Mouse (Mus musculus) liver, postnatal 0 days (tissue): Measurements from ENCODE around the gene Tstd1. TPM values are rescaled to one million over a fixed set of nuclear protein-coding genes. Genes with fewer than 3 reads are reported as not detected.

ENCODE experiments used
- ATAC-seq: fragments of 200-750 bp; cut with Nextera tagmentation; 2 replicates; pipeline ENCODE4 v1.8.0; 2017; ENCODE audit warnings: mild to moderate bottlenecking, moderate library complexity
- DNase-seq: peaks from one replicate; pipeline ENCODE4 v3.0.0-alpha.2; 2016
- H3K27ac ChIP-seq: fragments of 300-500 bp; sonication (generic); 2 replicates; pipeline ENCODE4 v1.5.1; 2014; ENCODE audit warnings: antibody characterized with exemption, moderate library complexity, mild to moderate bottlenecking, low read depth
- H3K27me3 ChIP-seq: fragments of 300-500 bp; sonication (generic); 2 replicates; pipeline ENCODE4 v1.6.1; 2014; ENCODE audit warnings: low read length, control low read depth, mixed read lengths; ENCODE audit not compliant: insufficient read depth
- H3K36me3 ChIP-seq: fragments of 300-500 bp; sonication (generic); replicated peaks from 2 replicates; pipeline ENCODE4 v1.6.1; 2014; ENCODE audit warnings: mild to moderate bottlenecking, control low read depth, low read length, moderate library complexity, mixed read lengths; ENCODE audit not compliant: insufficient read depth
- H3K4me1 ChIP-seq: fragments of 300-500 bp; sonication (generic); 2 replicates; pipeline ENCODE4 v1.6.1; 2014; ENCODE audit warnings: antibody characterized with exemption, mild to moderate bottlenecking, control low read depth; ENCODE audit not compliant: insufficient read depth
- H3K4me2 ChIP-seq: fragments of 300-500 bp; sonication (generic); 2 replicates; pipeline ENCODE4 v1.6.1; 2014; ENCODE audit warnings: low read depth, mild to moderate bottlenecking, low read length, moderate library complexity, mixed read lengths
- H3K4me3 ChIP-seq: fragments of 300-500 bp; sonication (generic); 2 replicates; pipeline ENCODE4 v1.5.1; 2014; ENCODE audit warnings: low read depth, low read length
- H3K9ac ChIP-seq: fragments of 300-500 bp; sonication (generic); replicated peaks from 2 replicates; pipeline ENCODE4 v1.6.1; 2014; ENCODE audit warnings: mild to moderate bottlenecking, moderate library complexity
- H3K9me3 ChIP-seq: fragments of 300-500 bp; sonication (generic); 2 replicates; pipeline ENCODE4 v1.6.1; 2016; ENCODE audit warnings: mild to moderate bottlenecking, control low read depth, low read length, mixed read lengths
- CTCF ChIP-seq: sonication (generic); IDR thresholded peaks from 2 replicates; pipeline ENCODE4 v1.5.1; 2016; ENCODE audit warnings: antibody characterized with exemption, low read depth
- EP300 ChIP-seq: IDR thresholded peaks from 2 replicates; pipeline ENCODE4 v1.6.1; 2016; ENCODE audit warnings: antibody characterized with exemption, low read depth, mild to moderate bottlenecking
- WGBS: fragments of 180-500 bp; shearing (Covaris S2); extraction: QIAGEN DNeasy Blood & Tissue Kit; methylation state at CpG from one replicate; pipeline ENCODE4 v1.1.7; 2014; ENCODE audit not compliant: insufficient replicate concordance; 5-methylcytosine and 5-hydroxymethylcytosine counted together
- polyA plus RNA-seq: library from polyadenylated mRNA; unstranded; fragments of >200 nt; fragmentation: Nextera tagmentation; extraction: Ambion mirVana; gene quantifications from 2 replicates; pipeline ENCODE4 v1.2.1, GENCODE M21; 2015

Tstd1 gene
- polyA plus RNA-seq, 1 experiment from 2014 or later, result 36.5 TPM

DNA sequence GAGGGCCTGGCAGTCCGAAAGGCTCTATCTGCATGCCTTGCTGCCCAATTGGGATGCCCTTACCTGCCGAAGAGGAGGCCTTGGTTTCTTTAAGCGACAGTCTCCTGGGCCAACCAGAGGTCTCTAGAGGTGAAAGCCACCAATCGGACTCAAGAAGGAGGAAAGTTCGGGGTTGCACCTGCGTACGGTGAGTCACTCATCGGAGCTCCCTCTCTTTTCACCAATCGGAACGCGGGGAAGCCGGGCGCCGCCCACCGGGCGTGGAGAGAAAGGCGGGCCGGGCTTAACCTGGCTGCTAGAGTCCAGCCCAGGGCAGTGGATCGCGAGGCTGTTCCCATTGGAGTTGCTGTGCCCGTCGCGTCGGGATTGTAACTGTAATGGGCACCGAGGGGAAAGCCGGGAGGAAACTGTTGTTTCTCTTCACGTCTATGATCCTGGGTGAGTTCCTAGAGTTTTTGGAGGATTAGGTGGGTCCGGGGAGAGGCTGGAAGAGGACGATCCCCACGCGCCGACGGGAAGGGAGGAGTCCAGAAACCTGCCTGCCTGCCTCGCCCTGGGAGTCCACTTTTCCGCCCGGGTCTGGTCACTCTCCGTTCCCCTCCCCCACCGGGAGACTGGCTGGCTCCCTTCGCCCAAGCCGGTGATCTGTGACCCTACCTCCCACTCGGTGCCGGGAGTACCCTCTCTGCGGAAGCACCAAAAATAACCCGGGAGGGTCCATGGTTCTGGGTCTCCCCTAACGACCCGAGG is 18.8 kb downstream of the Tstd1 start, which contains the start of gene F11r:
Gene F11r, plus strand, starts transcription at position 272 of the 750 bp plus-strand sequence.
- peak within 1 kb of the TSS; percentile 62 for H3K9ac ChIP-seq
- no peaks in the 10 kb centered on the region for H3K9me3 ChIP-seq
- peak; percentile 17; the same call in 1 of the 2 replicates for TF ChIP-seq CTCF
- TF ChIP-seq EP300, result peak; percentile 71
- ATAC-seq, result peak; percentile 94
- H3K27ac ChIP-seq, result peak within 1 kb of the TSS; percentile 86
- H3K36me3 ChIP-seq, result no peaks in the 10 kb centered on the region
- H3K4me1 ChIP-seq, result peaks cover 27% of the 10 kb centered on the region
- DNase-seq, result peak; percentile 90
- 2% methylated on average over 43 of the region's 46 CpGs for WGBS
- H3K27me3 ChIP-seq, result no peaks in the 10 kb centered on the region
- peak within 1 kb of the TSS; percentile 51 for H3K4me3 ChIP-seq
- H3K4me2 ChIP-seq, result peak within 1 kb of the TSS; percentile 73

DNA sequence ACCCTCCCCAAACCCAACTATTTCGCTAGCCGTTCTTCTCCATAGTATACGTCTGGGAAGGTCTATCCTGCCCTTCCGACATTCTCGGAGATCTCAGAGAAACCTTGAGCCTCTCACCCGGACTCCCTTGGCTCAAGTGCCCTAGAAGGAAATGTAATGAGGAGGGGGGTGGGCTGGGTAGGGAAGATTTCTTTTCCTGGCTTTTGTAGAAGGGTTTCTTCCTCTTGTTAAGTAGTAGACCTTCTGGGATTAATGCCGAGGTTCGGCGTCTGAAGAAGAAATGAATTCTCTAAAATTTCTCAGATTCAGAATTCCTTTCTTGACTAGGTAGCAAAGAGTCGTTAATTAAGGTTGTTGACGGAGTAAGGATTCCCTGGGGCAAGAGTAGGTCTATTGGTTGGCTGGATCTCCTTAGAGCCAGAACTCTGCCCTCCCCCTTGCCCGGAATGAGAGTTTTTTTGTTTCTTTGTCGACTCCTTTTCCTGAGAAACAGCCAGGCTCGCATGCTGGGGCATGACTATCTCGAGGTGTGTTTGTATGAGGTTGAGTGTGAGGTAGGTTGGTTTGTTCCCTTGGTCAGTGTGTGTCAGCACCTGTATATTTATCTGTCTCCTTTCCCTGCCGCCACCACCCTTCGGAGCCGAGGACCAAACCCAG is 19.5 kb downstream of the Tstd1 start:
- Histone ChIP-seq H3K4me2 (peak overlapping the region; percentile 73), H3K27me3 (no peaks in the 10 kb centered on the region), H3K36me3 (no peaks in the 10 kb centered on the region), H3K9ac (peak overlapping the region; percentile 62), H3K27ac (peak overlapping the region; percentile 86), H3K4me3 (peak overlapping the region; percentile 51), H3K9me3 (no peaks in the 10 kb centered on the region), H3K4me1 (peaks cover 27% of the 10 kb centered on the region)
- WGBS, result 5% methylated on average over 18 of the region's 18 CpGs
- TF ChIP-seq EP300, result no peak
- no peak for TF ChIP-seq CTCF
- no peak for DNase-seq
- ATAC-seq, result no peak

DNA sequence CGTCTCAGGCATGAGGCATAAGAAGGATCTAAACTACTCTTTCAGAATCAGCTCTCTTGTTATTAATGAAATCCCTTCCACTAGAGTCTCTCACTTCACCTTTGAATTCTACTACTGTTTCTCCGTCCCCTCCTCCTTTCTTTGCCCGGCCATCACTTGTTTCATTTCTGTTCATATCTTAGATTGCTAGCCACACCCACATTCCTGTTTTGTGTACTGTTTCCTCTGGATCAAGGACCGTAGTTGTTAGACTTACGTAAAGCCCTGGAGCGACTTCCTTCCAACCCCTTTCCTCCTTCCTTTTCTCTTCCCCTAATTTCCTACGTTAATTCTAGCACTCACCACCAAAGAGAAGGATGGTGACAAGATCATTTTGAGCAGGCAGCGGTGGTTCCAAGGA is 20.4 kb downstream of the Tstd1 start:
- no peaks in the 10 kb centered on the region for H3K36me3 ChIP-seq
- H3K4me2 ChIP-seq, result peak overlapping the region; percentile 73
- H3K4me1 ChIP-seq, result peaks cover 27% of the 10 kb centered on the region
- WGBS, result 17% methylated on average over 8 of the region's 8 CpGs
- H3K27ac ChIP-seq, result peak overlapping the region; percentile 86
- TF ChIP-seq CTCF (no peak), EP300 (no peak)
- peak overlapping the region; percentile 51 for H3K4me3 ChIP-seq
- no peaks in the 10 kb centered on the region for H3K9me3 ChIP-seq
- peak overlapping the region; percentile 62 for H3K9ac ChIP-seq
- H3K27me3 ChIP-seq, result no peaks in the 10 kb centered on the region
- DNase-seq (no peak), ATAC-seq (no peak)

DNA sequence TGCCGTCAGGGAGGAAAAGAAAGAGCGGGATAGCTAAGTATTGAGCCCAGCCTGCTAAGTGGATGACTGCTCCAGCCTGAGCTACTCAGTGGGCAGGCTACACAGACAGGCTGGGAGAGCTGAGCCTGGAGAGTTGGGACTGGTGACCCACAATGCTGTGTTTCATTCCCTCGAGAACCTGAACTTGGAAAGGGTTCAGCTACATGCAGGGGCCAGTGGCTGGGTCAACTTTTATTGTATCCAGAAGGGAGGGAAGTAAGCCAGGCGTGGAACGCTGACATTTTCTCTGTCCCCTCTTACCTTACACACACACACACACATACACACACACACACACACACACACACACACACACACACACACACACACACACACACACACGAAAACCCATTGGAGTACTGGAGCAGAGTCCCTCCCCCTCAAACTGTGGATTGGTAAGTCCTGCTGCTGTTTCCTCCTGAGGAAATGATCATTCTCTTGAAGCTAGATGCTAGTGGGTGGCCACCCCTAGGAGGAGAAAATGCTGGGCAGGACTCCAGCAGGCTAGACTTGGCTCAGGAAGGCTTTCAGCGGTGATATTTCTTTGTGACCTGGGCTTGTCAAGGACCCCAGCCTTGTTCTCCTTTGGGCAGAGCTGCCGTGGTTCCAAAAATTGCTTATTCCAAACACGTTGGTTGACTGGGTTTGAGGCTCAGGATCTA is 21.5 kb downstream of the Tstd1 start:
- H3K9me3 ChIP-seq, result no peaks in the 10 kb centered on the region
- DNase-seq (peak; percentile 27), ATAC-seq (no peak)
- peak overlapping the region; percentile 73 for H3K4me2 ChIP-seq
- 12% methylated on average over 8 of the region's 9 CpGs for WGBS
- no peaks in the 10 kb centered on the region for H3K27me3 ChIP-seq
- TF ChIP-seq CTCF, result 0 out of 2 replicates have a peak, but pooled peaks have one; percentile 8
- TF ChIP-seq EP300, result no peak
- peak overlapping the region; percentile 51 for H3K4me3 ChIP-seq
- peaks cover 27% of the 10 kb centered on the region for H3K4me1 ChIP-seq
- no peaks in the 10 kb centered on the region for H3K36me3 ChIP-seq
- H3K27ac ChIP-seq, result peak overlapping the region; percentile 86
- H3K9ac ChIP-seq, result peak overlapping the region; percentile 62; the same call in 1 of the 2 replicates

DNA sequence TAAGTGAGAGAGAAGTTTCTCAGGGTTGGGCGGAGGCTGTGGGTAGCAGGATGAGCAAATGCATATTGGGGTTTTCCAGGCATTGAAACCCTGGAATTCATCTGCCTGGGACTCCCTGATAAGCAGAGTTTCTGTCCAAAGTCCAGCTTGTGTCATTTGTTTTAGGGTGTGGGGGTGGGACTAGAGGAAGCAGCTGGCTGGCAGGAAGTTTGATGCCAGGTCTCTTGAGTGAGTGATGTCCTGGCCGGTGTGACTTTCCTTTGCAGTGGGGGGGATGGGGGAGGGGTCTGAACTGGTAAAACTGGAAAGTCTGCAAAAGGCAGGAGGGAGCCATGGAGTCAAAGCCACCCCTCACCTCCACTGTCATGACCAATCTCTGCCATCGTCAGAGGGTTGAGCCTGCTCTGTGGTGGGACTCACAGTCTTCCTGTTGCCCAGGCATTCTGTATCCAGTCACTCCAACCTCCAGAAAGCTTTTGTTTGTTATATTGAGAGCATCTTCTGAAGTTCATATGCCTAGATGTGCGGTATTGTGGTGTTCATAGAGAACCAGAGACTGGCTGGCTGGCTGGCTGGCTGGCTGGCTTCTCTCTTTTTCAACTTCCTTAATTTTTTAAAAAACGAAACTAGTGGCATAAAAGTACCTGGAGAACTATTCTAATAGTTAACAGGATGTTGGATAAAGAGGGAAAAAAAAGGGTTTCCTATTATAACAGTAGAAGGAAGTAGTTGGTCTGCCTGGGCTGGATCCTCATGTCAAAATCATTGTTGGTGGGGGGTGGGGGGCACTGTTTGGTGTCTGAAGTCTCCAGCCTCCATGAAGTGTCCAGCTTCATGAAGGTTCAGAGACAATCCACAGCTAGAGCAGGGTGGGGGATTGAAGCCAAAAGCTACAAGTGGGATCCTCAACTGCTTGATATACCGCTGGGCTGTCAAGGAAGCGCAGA is 23.1 kb downstream of the Tstd1 start:
- TF ChIP-seq EP300, result peak; percentile 64
- TF ChIP-seq CTCF, result no peak
- DNase-seq, result peak; percentile 55
- Histone ChIP-seq H3K27ac (peak overlapping the region; percentile 78), H3K27me3 (no peaks in the 10 kb centered on the region), H3K4me2 (peak overlapping the region; percentile 64), H3K4me1 (peaks cover 24% of the 10 kb centered on the region), H3K9me3 (no peaks in the 10 kb centered on the region), H3K4me3 (peak overlapping the region; percentile 21), H3K9ac (peak overlapping the region; percentile 52), H3K36me3 (no peaks in the 10 kb centered on the region)
- ATAC-seq, result peak; percentile 43
- 18% methylated on average over 7 of the region's 7 CpGs for WGBS
